Mouse (Mus musculus): ENCODE data around the gene Gal3st2c. TPM values are rescaled to one million over a fixed set of nuclear protein-coding genes. Genes with fewer than 3 reads are reported as not detected.
"Not testable (repeated sequence)": the region's sequence is repeated elsewhere in the genome, so short reads cannot be mapped to it uniquely, and the experiment has no call there.

Gal3st2c gene
- polyA plus RNA-seq, 1 experiment from 2014 or later = not detected

DNA sequence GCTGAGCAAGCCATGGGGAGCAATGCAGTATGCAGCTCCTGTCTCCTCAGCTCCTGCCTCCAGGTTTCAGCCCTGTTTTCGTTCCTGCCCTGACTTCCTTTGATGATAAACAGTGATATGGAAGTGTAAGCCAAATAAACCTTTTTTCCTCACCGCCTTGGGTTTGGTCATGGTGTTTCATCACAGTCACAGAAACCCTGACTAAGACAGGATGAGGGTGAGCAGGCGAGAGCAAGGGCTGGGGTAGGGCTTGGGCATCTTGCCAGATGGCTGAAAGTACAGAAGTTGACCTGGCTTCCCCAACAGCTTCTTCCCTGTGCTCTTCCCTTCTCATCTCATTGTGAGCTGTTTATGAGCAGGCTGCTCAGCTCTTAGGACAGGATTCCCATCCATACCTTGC is 65.7 kb downstream of the Gal3st2c start:
- Histone ChIP-seq H3K4me3 (ENCODE audit: low read depth, low read length) (no peak overlapping the region), H3K9ac (ENCODE audit: low read depth, low read length) (no peak overlapping the region), H3K4me2 (ENCODE audit: low read length) (no peak overlapping the region), H3K4me1 (ENCODE audit: control insufficient read depth, insufficient read depth, low read length) (no peaks in the 10 kb centered on the region), H3K9me3 (replicated peaks; ENCODE audit: control insufficient read depth, low read length, poor library complexity, severe bottlenecking) (no peaks in the 10 kb centered on the region), H3K36me3 (ENCODE audit: control insufficient read depth, insufficient read depth, low read length) (no peaks in the 10 kb centered on the region), H3K27me3 (ENCODE audit: control insufficient read depth, insufficient read depth, low read depth, low read length) (no peaks in the 10 kb centered on the region), H3K27ac (ENCODE audit: low read length) (no peak overlapping the region)
- no peak for ATAC-seq
- WGBS = 85% methylated on average over 3 of the region's 3 CpGs

DNA sequence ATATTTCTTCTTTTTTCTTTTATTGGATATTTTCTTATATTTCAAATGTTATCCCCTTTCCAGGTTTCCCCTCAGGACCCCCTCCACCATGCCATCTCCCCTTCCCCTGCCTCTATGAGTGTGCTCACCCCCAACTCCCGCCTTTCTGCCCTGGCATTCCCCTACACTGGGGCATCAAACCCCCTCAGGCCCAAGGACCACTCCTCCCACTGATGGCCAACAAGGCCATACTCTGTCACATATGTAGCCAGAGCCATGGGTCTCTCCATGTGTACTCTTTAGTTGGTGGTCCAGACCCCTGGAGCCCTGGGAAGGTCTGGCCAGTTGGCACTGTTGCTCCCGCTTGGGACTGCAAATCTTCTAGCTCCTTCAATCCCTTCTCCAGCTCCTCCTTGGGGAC is 67.1 kb downstream of the Gal3st2c start:
- ATAC-seq = no peak
- H3K4me2 ChIP-seq (ENCODE audit: low read length) = no peak overlapping the region
- H3K9ac ChIP-seq (ENCODE audit: low read depth, low read length) = no peak overlapping the region
- no peaks in the 10 kb centered on the region for H3K4me1 ChIP-seq (ENCODE audit: control insufficient read depth, insufficient read depth, low read length)
- H3K36me3 ChIP-seq (ENCODE audit: control insufficient read depth, insufficient read depth, low read length) = no peaks in the 10 kb centered on the region
- H3K4me3 ChIP-seq (ENCODE audit: low read depth, low read length) = no peak overlapping the region
- WGBS = 96% methylated on average over 2 of the region's 2 CpGs
- H3K9me3 ChIP-seq (replicated peaks; ENCODE audit: control insufficient read depth, low read length, poor library complexity, severe bottlenecking) = no peaks in the 10 kb centered on the region
- no peaks in the 10 kb centered on the region for H3K27me3 ChIP-seq (ENCODE audit: control insufficient read depth, insufficient read depth, low read depth, low read length)
- no peak overlapping the region for H3K27ac ChIP-seq (ENCODE audit: low read length)

DNA sequence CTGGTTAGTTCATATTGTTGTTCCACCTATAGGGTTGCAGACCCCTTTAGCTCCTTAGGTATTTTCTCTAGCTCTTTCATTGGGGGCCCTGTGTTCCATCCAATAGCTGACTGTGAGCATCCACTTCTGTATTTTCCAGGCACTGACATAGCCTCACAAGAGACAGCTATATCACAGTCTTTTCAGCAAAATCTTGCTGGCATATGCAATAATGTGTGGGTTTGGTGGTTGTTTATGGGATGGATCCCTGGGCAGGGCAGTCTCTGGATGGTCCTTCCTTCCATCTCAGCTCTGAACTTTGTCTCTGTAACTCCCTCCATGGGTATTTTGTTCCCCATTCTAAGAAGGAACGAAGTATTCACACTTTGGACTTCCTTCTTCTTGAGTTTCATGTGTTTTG is 68.0 kb downstream of the Gal3st2c start:
- WGBS = 92% methylated on average over 1 of the region's 1 CpGs
- H3K27ac ChIP-seq (ENCODE audit: low read length); H3K4me2 ChIP-seq (ENCODE audit: low read length); H3K9ac ChIP-seq (ENCODE audit: low read depth, low read length); H3K4me1 ChIP-seq (ENCODE audit: control insufficient read depth, insufficient read depth, low read length); H3K4me3 ChIP-seq (ENCODE audit: low read depth, low read length); H3K36me3 ChIP-seq (ENCODE audit: control insufficient read depth, insufficient read depth, low read length); H3K9me3 ChIP-seq (replicated peaks; ENCODE audit: control insufficient read depth, low read length, poor library complexity, severe bottlenecking); H3K27me3 ChIP-seq (ENCODE audit: control insufficient read depth, insufficient read depth, low read depth, low read length); ATAC-seq: not testable (repeated sequence)

Other genes starting within 250 kb of the Gal3st2c start
- gene Atg4b, start 239.0 kb upstream of the Gal3st2c start, polyA plus RNA-seq (2015; fragmentation: Nextera tagmentation; extraction: Ambion mirVana) = 92.5 and 109 TPM in 2 replicates
- 54.8 TPM in 2 replicates for gene Thap4, start 235.6 kb upstream of the Gal3st2c start, polyA plus RNA-seq (2015; fragmentation: Nextera tagmentation; extraction: Ambion mirVana)
- gene Dtymk, start 188.6 kb upstream of the Gal3st2c start, polyA plus RNA-seq (2015; fragmentation: Nextera tagmentation; extraction: Ambion mirVana) = 134 and 140 TPM in 2 replicates
- gene Ing5, start 186.5 kb upstream of the Gal3st2c start, polyA plus RNA-seq (2015; fragmentation: Nextera tagmentation; extraction: Ambion mirVana) = 10.0 and 10.4 TPM in 2 replicates
- 15.7 and 16.7 TPM in 2 replicates for gene D2hgdh, start 165.6 kb upstream of the Gal3st2c start, polyA plus RNA-seq (2015; fragmentation: Nextera tagmentation; extraction: Ambion mirVana)
- not detected in 2 replicates for gene Gal3st2, start 129.2 kb upstream of the Gal3st2c start, polyA plus RNA-seq (2015; fragmentation: Nextera tagmentation; extraction: Ambion mirVana)
- gene Gal3st2b, start 72.2 kb upstream of the Gal3st2c start, polyA plus RNA-seq (2015; fragmentation: Nextera tagmentation; extraction: Ambion mirVana) = not detected in 2 replicates
- not detected in 2 replicates for gene Neu4, start 29.9 kb downstream of the Gal3st2c start, polyA plus RNA-seq (2015; fragmentation: Nextera tagmentation; extraction: Ambion mirVana)
- not detected in 2 replicates for gene Pdcd1, start 62.0 kb downstream of the Gal3st2c start, polyA plus RNA-seq (2015; fragmentation: Nextera tagmentation; extraction: Ambion mirVana)